Mouse (Mus musculus) R1 (cell line): Measurements from ENCODE around the gene Ikzf3.
A peak's percentile ranks its signal among the peaks of the same experiment; 100 is the strongest.

ENCODE experiments used
- DNase-seq: peaks from one replicate; pipeline ENCODE4 v3.0.0-alpha.2; 2018; ENCODE audit warnings: low read depth, low spot score

The Ikzf3 gene

DNA sequence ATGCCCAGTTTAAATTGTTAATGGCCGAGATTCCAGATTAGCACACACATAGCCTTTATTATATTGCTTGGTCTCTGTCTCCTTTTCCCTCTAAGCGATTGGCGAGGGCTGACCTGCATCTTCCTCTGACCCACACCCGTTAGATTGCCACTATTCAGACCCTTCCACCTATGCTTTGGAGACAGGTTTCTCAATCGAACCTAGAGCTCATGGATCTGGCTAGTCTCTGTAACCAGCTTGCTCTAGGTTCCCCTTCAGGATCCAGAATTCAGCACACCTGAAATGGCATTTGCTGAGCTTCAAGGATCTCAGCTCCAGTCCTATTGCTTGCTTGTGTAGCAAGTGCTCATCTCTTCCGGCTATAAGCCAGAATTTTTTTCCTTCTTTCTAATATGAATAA lies 23.6 kb upstream of the Ikzf3 start:
- peak; percentile 77 for DNase-seq

DNA sequence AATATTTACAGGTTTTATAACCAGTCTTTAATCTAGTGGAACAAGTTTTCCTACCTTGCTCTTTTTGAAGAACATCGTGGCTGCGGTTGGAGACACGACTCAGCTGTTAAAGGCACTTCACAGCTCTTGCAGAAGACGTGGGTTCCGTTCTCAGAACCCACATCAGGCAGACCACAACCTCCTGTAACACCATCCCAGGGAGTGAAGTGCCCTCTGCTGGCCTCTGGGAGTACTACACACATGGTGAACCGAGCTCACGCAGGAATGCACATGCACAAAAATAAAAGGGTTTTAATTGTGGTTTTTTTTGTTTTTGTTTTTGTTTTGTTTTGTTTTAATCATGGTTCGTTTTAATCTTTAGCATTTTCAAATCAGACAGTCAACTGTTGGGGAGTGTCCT lies 22.5 kb upstream of the Ikzf3 start:
- peak; percentile 84 for DNase-seq

DNA sequence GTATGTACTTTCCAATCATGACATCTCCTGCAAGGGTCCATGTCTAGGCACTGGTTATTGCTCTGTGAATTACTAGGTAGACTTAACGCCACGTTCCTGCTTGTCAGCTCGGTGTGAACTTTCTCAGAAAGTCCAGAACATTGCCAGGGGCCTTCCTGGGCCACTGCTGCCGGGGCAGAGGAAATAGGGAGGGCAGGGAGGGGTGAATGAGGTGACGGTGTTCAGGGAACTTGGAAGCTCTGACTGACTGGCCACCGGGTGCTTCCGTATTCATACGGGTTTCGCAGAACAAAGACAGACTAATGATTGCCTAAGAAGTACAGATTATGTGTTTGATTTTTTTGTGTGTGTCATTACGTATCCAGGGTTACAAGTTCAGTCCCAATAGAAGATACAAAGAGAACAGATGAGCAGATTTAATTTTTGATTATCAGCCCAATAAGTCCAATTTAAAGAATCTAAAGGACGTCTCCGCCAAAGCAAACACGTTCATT lies 18.1 kb upstream of the Ikzf3 start:
- DNase-seq = no peak

DNA sequence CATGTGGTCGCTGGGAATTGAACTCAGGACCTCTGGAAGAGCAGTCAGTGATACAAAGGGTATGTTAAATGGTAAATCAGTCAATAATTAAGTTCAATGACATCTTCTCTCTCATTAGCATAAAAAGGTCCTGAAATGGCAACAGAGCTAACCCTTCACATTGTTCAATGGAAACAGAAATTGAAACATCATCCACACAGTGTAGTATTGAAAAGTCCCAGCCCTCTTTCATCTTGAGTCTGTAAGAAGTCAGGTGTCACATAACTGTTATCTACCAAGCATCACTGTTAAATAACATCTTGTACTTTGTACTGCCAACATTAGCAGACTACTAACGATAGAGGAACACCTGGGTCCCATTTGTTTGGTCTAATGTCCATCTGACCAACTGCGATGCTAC lies 17.2 kb upstream of the Ikzf3 start:
- DNase-seq = no peak

DNA sequence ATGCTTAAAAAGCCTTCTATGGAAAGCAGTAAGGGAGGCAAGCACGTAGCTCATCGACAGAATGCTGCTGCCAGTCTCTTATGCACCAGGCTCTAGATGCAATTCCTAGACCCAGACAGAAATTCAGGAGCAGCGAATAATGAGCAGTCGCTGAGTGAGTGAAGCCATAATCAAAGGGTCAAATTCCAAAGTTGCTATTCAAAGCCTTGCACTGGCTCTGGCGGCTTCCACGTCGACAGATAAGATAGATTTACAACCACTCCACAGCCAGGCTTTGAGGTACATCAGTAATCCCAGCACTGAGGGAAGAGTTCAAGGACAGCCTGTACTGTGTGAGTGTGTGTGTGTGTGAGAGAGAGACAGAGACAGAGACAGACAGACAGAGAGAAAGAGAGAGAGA lies 15.1 kb upstream of the Ikzf3 start:
- no peak for DNase-seq

DNA sequence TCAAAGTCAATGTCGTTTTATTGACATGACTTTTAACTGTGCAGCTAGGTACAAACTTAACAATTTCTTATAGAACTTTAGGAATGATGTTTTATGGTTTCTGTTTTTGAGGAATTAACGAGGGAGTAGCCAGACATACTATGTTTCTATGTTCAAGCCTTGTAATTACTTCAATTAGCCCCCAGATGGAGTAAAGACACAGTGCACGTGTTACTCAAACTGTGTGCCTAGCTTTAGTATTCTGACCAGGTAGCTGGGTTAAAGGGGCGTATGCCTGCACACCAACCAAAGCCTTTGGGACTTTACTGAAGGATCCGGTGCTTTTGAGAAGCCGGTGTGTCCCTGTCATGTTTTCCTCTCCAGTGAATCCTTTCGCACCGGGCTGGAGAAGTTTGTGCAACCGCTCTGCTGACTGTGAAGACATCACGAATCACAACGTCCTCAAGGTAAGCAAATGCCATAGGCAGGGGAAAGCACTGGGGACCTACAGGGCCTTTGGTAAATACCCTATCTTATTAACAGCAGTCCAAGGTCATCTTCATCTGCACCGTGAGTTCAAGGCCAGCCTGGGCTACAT lies 9.4 kb upstream of the Ikzf3 start:
- DNase-seq = peak; percentile 43

DNA sequence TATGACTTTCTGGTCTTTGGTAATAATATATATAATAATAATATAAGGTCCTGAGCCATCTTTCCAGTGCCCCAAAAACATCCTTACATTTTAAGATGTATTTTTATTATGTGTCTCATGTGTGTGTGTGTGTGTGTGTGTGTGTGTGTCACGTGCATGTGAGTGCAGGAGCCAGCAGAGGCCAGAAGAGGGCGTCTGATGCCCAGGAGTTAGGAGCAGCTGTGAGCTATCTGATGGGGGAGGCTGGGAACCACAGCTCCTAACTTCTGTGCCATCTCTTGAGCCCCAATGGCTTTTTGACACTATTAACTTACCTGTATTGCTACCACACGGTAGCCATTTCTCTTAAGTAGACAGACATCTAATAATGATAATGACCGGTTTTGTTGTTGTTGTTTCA lies 8.1 kb upstream of the Ikzf3 start:
- peak; percentile 68 for DNase-seq

DNA sequence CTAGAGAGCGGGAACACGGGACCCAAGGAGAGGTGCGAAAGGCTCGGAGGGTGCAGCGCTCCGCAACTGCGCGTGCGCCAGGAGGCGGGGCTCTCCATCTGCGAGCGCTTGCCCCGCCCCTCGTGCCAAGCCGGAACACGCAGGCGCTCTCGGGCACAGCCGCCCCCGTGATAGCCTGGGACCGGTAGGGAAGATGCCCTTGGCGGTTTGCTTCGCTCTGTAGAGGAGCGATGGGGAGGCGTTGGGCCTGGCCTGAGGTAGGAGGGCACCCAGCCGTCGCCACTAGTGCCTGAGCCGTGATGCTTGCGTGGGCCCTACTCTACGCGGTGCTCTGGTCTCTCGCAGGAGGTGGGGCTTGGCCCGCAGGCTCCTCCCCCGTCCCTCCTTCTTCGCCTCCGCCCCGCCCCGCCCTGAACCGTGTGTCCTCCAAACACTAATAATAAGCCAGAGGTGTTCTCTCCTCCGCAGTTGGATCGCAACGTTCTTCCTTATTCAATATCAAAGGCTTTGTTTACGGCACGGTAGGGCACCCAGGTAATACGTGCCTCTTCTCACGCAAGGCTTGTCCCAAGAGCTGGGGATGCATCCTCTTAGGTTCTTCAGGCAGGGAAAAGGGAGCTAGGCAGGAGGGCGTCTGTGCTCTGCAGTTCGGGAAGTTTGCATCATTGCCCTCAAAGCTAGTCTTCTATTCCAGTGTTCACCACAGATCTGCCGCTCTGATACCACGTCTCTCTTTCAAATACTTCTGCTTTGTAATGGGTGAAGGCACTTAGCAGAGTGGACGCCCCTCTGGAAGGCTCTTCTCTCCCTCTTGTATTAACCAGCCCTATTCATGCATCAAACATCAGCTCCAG lies 5.4 kb upstream of the Ikzf3 start, which contains the start of gene Zpbp2:
Gene Zpbp2, plus strand, starts transcription at position 123 of the 854 bp plus-strand sequence.
- DNase-seq = peak; percentile 91

DNA sequence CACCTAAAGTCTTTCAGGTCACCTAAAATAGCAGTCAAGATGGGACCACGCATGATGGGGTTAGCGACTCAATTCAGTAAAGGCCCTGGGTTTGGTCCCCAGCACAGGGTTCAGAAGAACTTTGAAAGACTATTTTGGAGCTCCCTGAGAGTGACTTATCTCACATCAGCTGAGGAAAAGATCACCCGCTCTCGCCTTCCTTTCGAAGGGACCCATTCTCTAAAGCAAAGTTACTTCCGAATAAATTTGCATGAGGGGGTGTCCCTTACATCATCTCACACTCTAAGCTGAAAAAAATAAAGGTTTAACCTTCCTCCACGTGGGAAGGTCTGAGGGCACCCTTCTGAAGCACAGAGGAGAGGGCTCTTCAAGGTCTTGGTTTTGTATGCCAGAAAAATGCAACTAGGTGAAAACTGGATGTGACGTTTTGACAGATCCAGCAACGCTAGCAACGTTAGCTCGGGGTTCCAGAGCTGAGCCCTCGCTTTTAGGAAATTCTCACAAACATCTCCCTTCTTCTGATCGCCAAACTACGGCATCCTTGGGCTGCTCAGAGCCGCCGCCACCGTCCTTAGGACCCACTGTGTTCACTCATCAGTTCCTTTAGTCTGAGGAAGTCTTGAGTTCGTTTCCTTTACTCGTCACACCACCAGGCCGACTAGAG lies 4.6 kb upstream of the Ikzf3 start:
- DNase-seq = no peak

DNA sequence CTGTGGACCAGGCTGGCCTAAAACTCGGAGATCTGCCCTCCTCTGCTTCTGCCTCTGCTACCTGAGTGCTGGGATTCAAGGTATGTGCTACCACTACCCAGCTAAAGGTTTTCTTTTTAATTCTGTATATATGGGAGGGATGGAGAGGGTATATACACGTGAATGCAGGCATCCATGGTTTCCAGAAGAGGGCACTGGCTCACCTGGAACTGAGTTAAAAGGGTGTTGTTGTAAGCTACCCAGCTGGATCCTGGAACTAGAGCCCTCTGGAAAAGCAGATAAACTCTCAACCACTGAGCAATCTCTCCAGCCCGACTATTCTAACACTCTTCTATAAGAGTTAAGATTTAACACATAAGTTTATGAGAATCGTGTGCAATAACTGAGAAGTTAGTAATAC lies 3.5 kb upstream of the Ikzf3 start:
- peak; percentile 16 for DNase-seq

DNA sequence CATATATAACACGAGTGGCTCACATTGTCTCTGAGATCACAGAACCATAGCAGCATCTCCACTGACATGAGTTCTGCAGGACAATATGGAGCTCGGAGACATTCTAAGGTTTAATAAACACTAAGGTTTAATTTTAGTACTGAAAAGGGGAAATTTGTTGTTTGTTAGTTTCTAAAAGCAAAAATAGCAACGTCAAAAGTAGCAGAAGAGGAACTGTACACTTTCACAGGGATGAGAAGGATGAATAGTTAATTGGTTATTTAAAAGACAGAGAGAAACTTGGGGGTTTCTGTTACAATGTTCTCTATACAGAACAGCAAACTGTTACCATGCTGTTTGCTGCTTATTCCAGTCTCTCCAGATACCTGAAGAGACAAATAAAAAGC lies 1.5 kb upstream of the Ikzf3 start:
- DNase-seq = no peak

DNA sequence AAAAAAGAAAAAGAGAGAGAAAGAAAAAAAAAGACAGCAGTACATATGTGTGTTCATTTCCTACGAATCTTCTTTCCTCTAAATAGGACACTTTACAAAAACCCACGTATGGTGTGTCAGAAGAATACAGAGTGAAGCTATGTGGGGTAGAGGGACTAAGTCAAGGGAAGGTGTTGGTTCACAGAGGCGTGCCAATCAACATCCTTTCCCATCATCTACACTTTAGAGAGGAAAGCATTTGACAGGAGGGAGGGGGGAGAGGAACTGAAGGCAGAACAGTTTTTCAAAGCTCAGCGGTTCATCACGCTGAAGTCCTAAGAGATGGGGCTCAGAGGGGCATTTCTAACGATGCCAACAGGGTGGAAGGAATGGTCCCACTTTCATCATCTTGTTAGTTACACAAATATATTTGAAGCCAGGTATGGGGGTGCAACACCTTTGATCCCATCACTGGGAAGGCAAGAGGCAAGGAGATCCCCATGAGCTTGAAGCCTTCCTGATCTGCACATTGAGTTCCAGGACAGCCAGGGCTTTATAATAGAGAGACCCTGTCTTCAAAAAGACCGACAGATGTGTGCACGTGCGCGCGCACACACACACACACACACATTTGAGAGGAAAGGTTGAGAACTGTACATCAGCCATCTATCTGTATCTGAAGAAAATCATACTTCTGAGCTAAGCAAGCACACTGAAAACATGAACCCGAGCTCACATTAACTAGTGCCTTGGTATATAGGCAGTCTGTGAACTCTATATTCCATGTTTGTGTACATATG lies 887 bp upstream of the Ikzf3 start:
- DNase-seq = no peak

DNA sequence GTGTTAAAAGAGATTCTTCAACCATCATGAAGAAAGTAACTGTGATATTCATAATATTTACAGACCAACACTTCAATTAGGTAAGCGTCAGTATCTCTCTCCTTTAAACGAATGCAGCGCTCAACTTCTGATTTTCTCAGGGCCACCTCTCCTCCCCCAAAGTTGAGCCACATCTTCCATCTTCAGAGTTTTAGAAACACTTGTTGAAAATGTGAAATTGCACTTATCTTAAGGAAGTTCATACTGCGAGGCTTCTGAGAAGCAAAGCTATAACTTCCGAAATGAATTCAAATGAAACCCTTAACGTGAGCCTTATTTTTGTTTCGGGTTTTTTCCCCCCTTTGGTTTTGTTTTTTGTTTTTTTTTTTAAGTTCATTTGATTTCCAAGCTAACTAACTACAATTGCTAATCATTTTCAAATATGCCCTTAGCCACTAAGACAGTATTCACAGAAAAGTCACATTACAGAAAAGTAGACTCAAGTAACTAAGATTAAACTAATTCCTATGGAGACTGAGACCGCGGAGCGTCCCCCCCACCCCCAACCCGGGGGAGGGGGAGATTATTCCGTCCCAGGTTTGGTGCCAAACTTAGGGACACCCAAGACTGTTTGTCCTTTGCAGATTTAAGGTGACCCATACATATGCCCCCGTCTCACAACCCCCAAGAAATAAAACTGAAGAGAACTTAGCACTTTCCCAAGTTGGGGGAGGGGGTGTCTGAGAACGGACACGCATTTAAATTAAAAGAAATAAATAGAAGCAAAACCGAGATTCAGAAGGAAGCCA lies 747 bp downstream of the Ikzf3 start:
- peak; percentile 35 for DNase-seq

DNA sequence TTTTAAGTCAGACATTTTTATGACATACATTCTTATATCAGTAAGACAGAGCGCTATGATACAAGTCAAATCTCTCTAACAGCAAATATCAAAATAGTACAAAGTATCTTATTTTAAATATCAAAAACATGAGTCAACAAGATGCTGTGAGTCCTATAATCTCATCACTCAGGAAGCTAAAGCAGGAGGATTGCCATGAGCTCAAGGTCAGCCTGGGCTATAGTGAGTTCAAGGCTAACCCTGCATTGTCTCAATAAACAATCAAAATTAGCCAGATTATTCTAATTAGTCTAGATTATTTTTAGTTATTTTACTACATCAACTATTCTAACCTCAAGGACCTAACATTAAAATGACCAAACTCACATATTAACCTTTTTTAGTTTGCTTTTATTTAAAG lies 2.4 kb downstream of the Ikzf3 start:
- DNase-seq = no peak

DNA sequence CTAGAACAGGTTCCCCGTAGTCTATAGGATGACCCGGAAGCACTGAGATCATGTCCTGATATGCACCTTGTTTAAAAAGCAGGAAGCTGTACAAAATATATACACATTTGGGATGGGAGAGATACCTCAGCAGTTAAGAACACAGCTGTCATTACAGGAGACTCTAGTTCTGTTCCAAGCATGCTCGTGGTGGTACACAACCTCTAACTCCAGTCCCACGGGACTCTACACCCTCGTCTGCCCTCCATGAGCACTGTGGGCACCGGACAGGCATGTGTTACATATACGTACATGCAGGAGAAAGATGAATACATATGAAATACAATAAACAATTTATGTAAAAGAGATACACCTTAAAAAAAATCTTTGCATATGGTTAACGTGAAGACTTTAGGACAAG lies 3.3 kb downstream of the Ikzf3 start:
- DNase-seq = no peak

DNA sequence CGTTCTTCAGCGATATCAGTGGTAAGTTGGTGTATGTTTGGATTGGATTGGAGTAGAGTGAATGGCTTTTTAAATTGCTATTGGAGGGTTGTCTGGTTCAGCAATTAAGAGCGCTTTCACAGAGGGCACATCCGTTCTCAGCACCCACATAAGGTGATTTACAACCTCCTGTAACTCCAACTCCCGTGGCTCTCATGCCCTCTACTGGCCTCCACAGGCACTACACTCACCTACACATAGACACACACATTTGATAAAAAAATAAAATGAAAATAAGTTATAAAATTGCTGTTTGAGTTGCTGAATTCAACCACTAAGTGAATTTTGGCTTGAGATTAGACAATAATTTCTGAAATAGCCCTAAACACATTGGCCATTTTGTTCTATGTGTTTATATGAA lies 5.5 kb downstream of the Ikzf3 start:
- DNase-seq = peak; percentile 51

DNA sequence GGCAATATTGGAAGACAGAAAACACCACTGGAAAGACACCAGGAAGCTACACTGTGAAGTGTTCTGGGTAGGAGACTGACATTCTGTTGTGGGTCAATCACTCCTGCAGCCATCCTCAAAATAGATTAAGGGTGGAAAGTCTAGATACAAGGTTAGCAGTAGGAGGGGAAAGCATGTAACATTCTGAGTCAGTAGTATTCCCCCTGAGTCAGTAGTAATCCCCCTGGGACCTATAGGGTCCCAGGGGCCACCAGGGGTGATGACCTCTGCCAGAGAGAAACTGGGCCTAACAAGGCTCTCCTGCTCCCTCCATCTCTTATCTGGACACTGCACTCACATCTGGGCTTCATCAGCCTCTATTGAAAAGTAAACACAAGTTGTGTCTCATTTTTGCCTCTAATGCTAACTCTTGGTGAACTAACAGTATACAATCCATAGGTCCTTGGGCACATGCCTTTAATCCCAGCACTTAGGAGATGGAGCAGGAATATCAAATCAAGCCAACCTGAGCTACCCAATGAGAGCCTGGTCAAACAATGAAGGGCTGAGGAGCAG lies 8.3 kb downstream of the Ikzf3 start:
- no peak for DNase-seq

DNA sequence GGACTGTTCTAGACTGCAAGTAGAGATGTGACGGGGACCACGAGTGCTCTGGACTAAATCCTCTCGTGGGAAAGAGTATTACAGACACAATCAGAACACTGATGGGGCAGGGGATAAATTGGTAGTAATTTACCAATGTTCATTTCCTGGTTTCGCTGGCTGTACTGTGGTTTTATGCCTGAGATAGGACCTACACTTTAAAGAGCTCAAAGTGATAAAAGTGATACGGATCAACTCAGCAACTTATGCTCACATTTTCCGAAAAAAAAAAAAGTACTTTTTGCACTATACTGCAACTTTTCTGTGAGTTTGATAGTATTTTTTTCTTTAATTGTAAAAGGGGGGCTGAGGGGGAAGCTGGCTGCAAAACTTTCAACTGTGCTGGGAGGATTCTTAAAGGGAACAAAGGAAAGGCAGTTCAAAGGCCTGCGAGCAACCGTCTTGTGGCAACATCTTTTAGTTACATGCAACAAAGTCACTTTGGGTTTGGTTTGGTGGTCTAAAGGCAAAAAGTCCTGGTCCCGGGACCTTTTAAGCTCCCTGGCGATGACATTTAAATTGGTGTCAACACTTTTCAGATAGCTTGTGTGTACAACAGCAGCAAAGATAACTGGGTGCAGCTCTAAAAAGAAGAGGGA lies 18.9 kb downstream of the Ikzf3 start:
- no peak for DNase-seq

DNA sequence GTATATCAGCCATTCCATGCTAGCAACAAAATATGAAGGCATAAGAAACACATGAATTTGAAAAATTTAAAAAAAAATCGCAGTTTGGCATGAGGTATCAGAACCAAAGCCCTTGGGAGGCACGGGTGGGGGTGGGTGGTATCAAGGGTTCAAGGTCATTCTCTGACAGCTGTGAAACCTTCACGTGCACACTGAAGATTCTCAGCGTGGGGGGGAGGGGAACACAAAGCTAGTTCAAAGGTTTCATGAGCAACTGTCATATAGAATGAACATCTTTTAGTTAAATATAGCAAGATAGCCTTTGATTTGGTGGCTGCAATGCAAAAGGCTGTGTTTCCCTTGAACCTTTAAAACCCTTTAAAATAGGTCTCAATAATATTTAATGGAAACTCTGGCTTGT lies 20.7 kb downstream of the Ikzf3 start:
- DNase-seq = no peak

DNA sequence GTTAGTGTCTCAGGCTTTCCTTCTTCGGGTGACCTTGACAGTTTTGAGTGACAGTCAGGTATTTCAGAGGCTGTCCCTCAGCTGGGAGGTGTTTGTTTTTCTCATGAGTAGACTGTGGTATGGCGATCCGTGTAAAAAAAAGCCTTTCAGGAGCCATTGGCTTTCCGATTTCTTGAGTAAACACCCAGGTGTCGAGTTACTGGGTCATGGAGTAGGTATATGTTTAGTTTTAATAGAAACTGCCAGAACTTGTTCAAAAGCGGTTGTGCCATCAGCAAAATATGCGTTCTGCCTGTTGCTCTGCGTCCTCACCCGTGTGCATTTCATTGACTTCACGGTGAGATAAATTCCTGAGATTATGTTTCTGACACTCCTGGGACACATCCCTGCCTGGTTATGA lies 25.4 kb downstream of the Ikzf3 start:
- DNase-seq = no peak
